Mouse (Mus musculus) ES-Bruce4 (cell line): ENCODE measurements at regions not wholly inside any gene's neighbourhood (a gene's known extent, or its start where the extent isn't known, plus 50 kb on each side); places are given as distances from the start of the nearest gene placed in this dataset.

ENCODE experiments used
- EP300 ChIP-seq: IDR thresholded peaks from 2 replicates; pipeline ENCODE4 v1.6.1; 2011; ENCODE audit warnings: low read depth, low read length; ENCODE audit not compliant: insufficient read depth
- POLR2A ChIP-seq: IDR thresholded peaks from one replicate; pipeline ENCODE4 v1.8.1; 2011; ENCODE audit warnings: low read length; ENCODE audit not compliant: insufficient read depth

- no peak for TF ChIP-seq EP300
- TF ChIP-seq POLR2A: no peak
Measured at GRCm38 (mm10) chr4:8417821-8418220, 179.0 kb upstream of the Car8 start.
